Mouse (Mus musculus) megakaryocyte progenitor cell, adult 5-6 weeks (primary cell): ENCODE measurements around the gene C1qtnf7. TPM values are rescaled to one million over a fixed set of nuclear protein-coding genes. Genes with fewer than 3 reads are reported as not detected.

ENCODE experiments used
- ATAC-seq: replicated peaks from 2 replicates; pipeline ENCODE4 v1.8.0; 2016; ENCODE audit warnings: mild to moderate bottlenecking, moderate TSS enrichment, inconsistent platforms; ENCODE audit not compliant: poor library complexity
- total RNA-seq, 2 experiments: library from RNA; stranded (forward) in 1 of 2; stranded (reverse) in 1 of 2; fragments of 157-497, 149-512 nt in 1 of 2; fragments of 200-1000 nt in 1 of 2; gene quantifications; 2 replicates each; pipeline versions ENCODE4 v1.2.3 to v1.2.4; 2015 to 2017

The C1qtnf7 gene
- total RNA-seq, 2 experiments from 2014 or later, result not detected

- no peak for ATAC-seq
Measured at GRCm38 (mm10) chr5:43601601-43602000, 86.3 kb downstream of the C1qtnf7 start.

DNA sequence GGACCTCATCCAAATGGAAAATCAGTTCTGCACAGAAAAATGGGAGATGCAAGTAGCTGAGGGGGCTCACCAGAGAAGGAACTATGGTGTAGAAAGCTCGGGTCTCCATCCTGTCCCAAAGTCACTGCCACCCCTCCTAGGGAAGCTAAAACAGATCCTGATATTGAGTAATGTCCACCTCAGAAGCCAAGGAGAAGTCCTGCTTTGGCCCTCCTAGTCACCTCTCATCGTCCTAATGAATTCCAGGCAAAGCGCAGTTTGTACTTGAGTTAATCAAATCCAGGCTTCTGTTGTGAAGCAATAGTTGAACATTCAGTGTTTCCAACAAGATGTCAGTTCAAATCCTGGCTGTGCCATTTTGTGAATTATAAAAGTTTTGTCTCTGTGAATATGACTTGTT lies 87.2 kb downstream of the C1qtnf7 start:
- ATAC-seq, result no peak

- no peak for ATAC-seq
Measured at GRCm38 (mm10) chr5:43603559-43603958, 88.2 kb downstream of the C1qtnf7 start.

DNA sequence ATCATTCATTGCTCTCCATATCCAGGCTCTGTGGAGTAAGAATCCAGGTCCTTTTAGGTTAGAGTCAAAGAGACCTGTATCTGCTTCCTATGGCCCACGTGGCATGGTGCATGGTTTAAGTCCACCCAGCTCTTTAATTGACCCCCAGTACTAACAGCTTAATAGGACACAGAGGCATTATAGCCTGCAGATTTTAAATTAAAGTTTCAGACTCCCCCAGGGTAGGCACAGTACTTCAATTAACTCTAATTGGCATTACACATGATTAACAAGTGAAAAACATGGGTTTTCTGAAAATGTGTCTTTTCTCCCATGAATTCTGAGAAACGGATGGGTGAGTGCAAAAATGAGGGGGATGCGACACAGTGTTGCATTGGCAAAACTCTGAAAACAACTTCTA lies 92.7 kb downstream of the C1qtnf7 start:
- no peak for ATAC-seq

GRCm38 (mm10) chr5:43609760-43610159 lies 94.4 kb downstream of the C1qtnf7 start:
- no peak for ATAC-seq

GRCm38 (mm10) chr5:43621575-43622299 lies 106.4 kb downstream of the C1qtnf7 start:
- no peak for ATAC-seq

- ATAC-seq, result no peak
Measured at GRCm38 (mm10) chr5:43625407-43625806, 110.1 kb downstream of the C1qtnf7 start.

GRCm38 (mm10) chr5:43634071-43634601 lies 118.8 kb downstream of the C1qtnf7 start:
- ATAC-seq, result no peak

DNA sequence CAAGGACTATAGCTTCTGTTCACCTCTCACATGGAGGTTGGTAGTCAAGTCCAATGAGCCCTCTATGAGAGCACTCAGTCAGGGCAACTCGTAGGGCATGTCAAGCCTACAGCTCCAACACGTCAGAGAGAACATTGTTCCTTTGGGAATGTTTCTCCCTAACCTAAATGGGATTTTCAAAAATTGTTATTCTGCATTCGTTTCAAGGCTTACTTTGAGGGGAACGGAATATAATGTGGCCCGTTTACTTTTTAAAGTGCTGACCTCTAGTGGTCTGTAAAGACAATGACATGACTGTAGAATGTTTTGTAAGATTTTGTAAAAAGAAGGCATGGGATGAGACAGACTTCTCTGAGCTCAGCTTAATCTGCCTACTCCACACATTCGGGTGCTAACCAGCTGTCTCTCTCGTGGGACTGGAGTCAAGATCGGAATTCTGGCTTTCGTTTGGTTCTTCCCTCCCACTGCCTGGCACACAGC lies 119.3 kb downstream of the C1qtnf7 start:
- peak; percentile 78 for ATAC-seq

DNA sequence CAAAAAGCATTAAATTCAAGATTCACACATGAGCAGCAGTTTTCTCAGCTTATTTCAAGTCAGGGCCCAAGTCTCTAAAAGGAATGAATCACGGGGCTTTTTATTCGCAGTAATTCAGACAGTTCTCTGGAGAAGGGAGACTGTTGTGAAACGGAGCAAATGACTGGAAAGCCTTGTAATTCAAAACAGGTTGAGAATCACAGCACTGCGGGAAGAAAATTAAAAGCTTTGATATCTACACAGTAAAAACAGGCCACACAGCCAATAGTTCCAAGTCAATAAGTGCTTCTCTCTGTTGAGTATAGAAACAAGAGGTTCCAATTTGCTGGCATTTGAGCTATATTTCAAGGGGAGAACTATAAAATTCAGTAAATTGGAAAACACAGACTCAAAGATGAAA lies 129.7 kb downstream of the C1qtnf7 start:
- ATAC-seq, result no peak

DNA sequence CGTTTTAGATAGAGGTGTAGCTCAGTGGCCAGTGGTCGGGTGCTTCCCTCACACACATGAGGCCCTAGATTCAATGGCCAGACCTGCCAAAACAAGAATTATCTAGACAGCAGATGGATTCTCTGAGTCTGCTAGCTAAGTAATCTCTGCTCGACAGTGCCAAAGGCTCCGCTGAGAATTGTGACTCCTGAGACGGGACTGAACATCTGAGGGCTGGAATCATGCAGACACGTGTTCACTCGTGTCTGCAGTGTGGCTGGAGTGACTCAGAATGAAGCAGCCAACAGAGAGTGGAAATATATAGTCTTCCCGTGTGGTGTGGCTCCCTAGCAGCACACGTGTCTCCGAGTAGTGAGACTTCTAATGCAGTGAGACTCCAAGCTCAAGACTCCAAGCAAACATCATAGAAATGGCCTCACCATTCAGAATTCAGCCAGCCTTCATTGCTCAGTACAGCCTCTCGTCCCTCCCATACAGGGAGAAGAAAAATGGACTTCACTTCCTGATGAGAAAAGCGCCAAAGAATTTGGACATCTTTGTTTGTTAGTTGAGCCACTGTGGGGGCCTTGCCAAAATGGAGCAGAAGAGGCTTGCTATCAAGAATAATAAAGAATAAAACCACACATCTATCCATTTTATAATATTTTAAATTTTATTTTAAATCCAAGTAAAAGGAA lies 131.9 kb downstream of the C1qtnf7 start:
- ATAC-seq, result no peak

- no peak for ATAC-seq
Measured at GRCm38 (mm10) chr5:43661498-43661897, 146.2 kb downstream of the C1qtnf7 start.

DNA sequence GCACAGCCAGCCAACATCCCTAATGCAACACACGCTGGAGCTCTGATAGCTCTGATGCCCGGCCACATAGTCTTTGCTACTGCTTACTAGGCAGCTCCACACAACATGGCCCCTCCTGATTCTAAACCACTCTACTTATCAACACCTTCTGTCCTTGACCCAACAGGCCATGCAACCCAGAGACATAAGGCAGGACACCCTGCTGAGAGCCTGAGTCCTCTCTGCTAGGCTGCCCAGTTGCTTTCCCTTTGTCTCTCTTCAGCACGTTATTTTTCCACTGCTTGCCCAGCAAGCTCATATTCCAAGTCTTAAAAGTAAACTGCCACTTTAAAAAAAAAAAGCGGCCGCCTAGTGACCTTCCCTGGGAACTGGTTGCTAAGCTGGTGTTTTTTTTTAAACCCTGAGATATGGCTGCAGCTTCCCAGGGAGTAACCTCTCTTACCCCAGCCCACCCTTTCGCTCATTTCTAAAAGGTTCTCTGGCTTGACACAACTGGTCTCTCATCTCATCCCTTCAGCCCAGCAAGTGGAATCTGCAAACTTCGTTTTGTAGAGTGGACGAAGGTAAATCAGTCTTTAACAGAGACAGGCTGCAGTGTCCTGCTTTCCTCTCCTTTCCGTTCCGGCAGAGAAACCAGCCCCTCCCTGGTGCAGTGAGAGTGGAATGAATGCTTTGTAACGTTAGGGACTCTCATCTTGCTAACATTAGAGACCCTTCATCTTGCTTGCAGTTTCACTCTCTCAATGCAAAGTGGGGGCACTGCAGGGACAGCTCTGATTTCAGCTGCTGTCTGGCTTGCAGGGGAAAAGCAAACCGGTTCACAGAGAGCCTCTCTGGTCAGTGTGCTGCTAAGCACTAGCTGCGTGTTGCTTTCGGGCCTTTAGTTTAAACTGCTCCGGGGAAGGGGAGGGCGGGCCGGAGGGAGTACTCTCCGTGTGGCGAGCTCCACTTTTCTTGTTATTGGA lies 146.9 kb downstream of the C1qtnf7 start, which contains the start of gene Cc2d2a:
Gene Cc2d2a (plus strand): TSS at position 350 of the 965 bp plus-strand sequence.
- ATAC-seq, result peak; percentile 58

DNA sequence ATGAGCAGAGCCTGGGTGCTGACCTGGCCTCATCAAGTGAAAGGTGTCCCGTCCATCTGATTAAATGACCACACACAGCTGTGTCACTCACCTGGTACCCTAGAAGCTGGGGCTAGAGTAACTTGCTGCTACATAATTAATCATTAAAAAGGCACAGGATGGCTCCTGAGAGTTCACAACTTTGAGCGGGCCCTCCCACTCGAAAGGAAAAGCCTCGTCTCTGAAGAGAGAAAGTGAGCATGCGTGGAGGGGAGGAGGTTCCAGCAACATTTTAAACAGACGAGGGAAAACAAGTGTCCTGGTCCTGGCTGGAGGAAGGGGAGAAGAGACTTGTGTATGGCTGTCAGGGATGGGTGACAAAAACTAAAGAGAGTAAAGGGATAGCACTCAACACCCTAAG lies 148.2 kb downstream of the C1qtnf7 start:
- ATAC-seq, result no peak

DNA sequence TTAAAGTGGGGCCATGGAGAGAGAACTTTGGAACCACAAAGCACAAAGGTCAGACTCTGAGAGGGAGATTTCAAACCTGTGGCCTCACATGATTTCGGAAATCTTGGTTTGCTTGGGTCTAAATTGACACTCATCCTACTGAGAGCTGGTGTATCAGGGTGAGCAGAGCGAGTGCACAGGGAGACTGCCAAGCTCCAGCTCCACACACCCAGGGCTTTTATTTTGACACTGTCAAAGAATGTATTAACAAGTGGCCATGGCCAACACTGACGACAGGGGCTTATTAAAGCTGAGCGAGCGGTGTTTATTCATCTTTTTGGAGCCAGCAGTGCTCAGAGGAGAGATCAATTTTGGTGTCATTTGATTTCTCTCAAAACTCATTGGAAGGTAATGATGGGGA lies 149.8 kb downstream of the C1qtnf7 start:
- no peak for ATAC-seq

Other genes with a start within 250 kb of the C1qtnf7 start
- gene Cc2d2a, start 146.8 kb downstream of the C1qtnf7 start, total RNA-seq (2015), result 2.7 and 3.5 TPM in 2 replicates
- gene Cc2d2a, start 146.8 kb downstream of the C1qtnf7 start, total RNA-seq (2017), result 2.4 and 2.5 TPM in 2 replicates